Mouse (Mus musculus) T-helper 17 cell (primary cell): ENCODE results near the gene Msantd2.

Experiments used
- in situ Hi-C, 2 experiments: fragments of 300-600 bp; cut with MboI, MseI; formaldehyde crosslinking; loops; 1 replicate in 1 of 2; 2 replicates in 1 of 2; pipeline ENCODE4 v1.15.1; 2025; ENCODE audit warnings: high pct_unique_total_duplicates in 2 of 2

Msantd2 gene

DNA sequence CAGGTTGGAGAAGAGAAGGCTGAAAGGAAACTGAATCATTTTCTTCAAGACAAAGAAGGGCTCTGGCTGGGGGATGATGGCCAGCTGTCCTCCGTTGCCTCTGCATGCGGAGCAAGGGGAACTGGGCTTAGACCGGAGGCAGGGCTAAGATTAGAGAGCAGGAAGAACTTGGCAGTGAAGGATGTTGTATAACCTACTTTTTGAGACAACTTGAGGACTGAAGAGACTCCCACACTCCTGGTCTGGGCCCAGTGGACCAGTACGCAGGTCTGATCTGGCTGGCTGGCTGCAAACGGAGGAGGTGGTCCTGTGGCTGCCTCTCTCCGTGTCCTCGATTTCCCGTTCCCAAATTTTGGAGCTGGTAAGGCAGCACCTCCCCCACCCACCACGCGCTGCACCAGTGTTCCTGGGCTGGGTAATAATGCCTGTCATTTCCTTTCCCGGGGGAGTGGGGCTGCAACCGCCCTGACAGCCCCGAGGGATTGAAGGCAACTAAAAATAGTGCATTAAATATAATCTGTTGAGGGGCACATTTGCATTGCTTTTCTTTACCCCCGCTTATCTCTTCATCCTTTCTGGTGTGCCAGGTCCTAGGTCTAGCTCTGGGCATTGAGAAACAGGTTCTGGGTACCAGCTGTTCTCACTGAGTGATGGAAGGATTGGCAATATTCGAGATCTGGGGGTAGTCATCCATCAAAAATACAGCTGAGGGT lies 78.9 kb downstream of the Msantd2 start:
- in situ Hi-C loops = no loop called here

DNA sequence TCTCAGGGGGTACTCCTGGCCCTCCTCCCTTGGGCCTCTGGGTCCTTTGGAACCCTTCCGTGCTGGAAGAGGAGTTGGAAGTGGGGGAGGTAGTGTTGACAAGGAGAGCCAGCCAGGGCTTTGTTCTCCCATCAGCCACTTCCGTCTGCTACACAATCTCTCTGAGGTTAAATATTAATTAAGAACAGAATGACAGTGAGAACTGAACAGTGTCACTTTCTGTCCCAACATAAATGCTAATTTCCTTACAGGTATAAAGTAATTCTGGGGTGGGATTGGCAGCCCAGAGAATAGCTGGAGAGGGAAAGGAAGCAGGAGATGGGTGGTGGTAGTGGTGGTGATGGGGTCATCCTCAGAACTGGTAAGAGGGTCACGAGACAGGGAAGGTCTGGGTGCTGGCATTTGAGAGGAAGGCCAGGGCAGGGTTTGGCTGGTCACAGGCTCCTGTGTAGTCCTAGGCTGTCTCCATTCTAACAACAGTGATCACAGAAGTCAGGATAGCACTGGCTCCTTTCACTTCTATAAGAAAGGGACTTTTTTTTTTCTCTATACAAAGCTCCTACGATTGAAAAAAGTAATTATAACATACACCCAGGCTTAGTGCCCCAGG lies 79.6 kb downstream of the Msantd2 start:
- in situ Hi-C loops = no loop called here

- in situ Hi-C loops = no loop called here
Measured at GRCm38 (mm10) chr9:37569231-37569835, 80.2 kb downstream of the Msantd2 start.

DNA sequence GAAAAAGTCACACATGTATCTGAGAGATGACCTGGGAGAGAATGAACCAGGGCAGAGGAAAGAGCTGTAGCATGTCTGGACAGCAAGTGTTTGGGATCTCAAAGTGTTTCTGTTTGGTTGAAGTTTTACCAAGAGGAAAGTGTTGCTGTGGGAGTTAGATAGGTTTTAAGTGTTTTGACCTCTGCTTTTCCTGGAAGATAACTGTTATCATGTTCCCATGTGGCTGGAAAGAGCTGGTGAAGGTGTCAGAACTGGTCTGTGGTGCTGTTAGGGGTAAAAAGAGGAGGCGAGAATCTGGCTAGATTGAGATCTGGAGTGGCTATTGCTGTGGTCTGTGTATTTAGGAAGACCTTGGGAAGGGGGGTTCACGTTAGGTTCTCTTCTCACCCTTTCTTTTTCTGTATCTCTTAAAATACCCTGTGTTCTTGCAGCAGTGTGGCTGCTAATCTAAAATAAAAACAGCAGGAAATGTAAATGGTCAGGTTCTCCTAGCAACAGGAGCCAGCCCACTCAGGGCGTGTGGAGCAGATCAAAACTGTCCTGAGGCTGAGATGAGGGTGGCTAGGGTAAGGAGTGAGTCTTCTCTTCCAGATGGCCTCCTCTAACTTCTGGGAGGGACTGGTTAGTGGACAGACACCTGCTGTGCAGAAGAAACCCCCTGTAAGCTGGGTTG lies 83.2 kb downstream of the Msantd2 start:
- in situ Hi-C loops = no loop called here
